Mouse (Mus musculus): ENCODE results near the gene Npas2. TPM values are rescaled to one million over a fixed set of nuclear protein-coding genes. Genes with fewer than 3 reads are reported as not detected.

Npas2 gene
- polyA plus RNA-seq, 1 experiment from 2014 or later, result 0.54 TPM

- Histone ChIP-seq H3K4me2 (no peak overlapping the region), H3K36me3 (peaks cover 67% of the 10 kb centered on the region), H3K4me1 (replicated peaks) (peaks cover 12% of the 10 kb centered on the region), H3K27me3 (no peaks in the 10 kb centered on the region), H3K9me3 (no peaks in the 10 kb centered on the region), H3K4me3 (no peak overlapping the region), H3K27ac (replicated peaks) (no peak overlapping the region), H3K9ac (no peak overlapping the region)
- ATAC-seq (ENCODE audit: low read depth), result no peak
- 84% methylated on average over 8 of the region's 8 CpGs for WGBS
These were observed 178.8 kb downstream of the Npas2 start for GRCm38 (mm10) chr1:39372220-39372843.

GRCm38 (mm10) chr1:39373378-39373777 is 179.8 kb downstream of the Npas2 start:
- H3K27ac ChIP-seq (replicated peaks), result no peak overlapping the region
- no peak overlapping the region for H3K9ac ChIP-seq
- H3K36me3 ChIP-seq, result peaks cover 76% of the 10 kb centered on the region
- no peak overlapping the region for H3K4me3 ChIP-seq
- ATAC-seq (ENCODE audit: low read depth), result no peak
- no peak overlapping the region for H3K4me2 ChIP-seq
- H3K27me3 ChIP-seq, result no peaks in the 10 kb centered on the region
- WGBS, result 79% methylated on average over 4 of the region's 4 CpGs
- H3K4me1 ChIP-seq (replicated peaks), result peaks cover 12% of the 10 kb centered on the region
- H3K9me3 ChIP-seq, result no peaks in the 10 kb centered on the region

- Histone ChIP-seq H3K4me1 (replicated peaks) (peaks cover 5% of the 10 kb centered on the region), H3K9me3 (no peaks in the 10 kb centered on the region), H3K4me2 (no peak overlapping the region), H3K4me3 (no peak overlapping the region), H3K36me3 (peaks cover 76% of the 10 kb centered on the region), H3K9ac (no peak overlapping the region), H3K27me3 (no peaks in the 10 kb centered on the region), H3K27ac (replicated peaks) (no peak overlapping the region)
- WGBS, result 92% methylated on average over 5 of the region's 5 CpGs
- ATAC-seq (ENCODE audit: low read depth), result no peak
These were observed 180.8 kb downstream of the Npas2 start for GRCm38 (mm10) chr1:39374231-39374809.

- Histone ChIP-seq H3K27me3 (no peaks in the 10 kb centered on the region), H3K36me3 (peaks cover 61% of the 10 kb centered on the region), H3K27ac (replicated peaks) (no peak overlapping the region), H3K4me3 (no peak overlapping the region), H3K9me3 (no peaks in the 10 kb centered on the region), H3K4me1 (replicated peaks) (no peaks in the 10 kb centered on the region), H3K4me2 (no peak overlapping the region), H3K9ac (no peak overlapping the region)
- ATAC-seq (ENCODE audit: low read depth), result no peak
- 89% methylated on average over 7 of the region's 7 CpGs for WGBS
These were observed 182.6 kb downstream of the Npas2 start for GRCm38 (mm10) chr1:39376121-39376520.

- H3K9me3 ChIP-seq, result no peaks in the 10 kb centered on the region
- no peak for ATAC-seq (ENCODE audit: low read depth)
- H3K4me2 ChIP-seq, result no peak overlapping the region
- no peaks in the 10 kb centered on the region for H3K4me1 ChIP-seq (replicated peaks)
- H3K9ac ChIP-seq, result no peak overlapping the region
- H3K27ac ChIP-seq (replicated peaks), result no peak overlapping the region
- WGBS, result 95% methylated on average over 9 of the region's 9 CpGs
- H3K4me3 ChIP-seq, result no peak overlapping the region
- no peaks in the 10 kb centered on the region for H3K27me3 ChIP-seq
- peaks cover 55% of the 10 kb centered on the region for H3K36me3 ChIP-seq
These were observed 183.3 kb downstream of the Npas2 start for GRCm38 (mm10) chr1:39376726-39377240.

GRCm38 (mm10) chr1:39378540-39378939 is 185.0 kb downstream of the Npas2 start:
- Histone ChIP-seq H3K4me2 (no peak overlapping the region), H3K27ac (replicated peaks) (no peak overlapping the region), H3K36me3 (peaks cover 38% of the 10 kb centered on the region), H3K4me3 (no peak overlapping the region), H3K9ac (no peak overlapping the region), H3K27me3 (no peaks in the 10 kb centered on the region), H3K9me3 (no peaks in the 10 kb centered on the region), H3K4me1 (replicated peaks) (no peaks in the 10 kb centered on the region)
- 70% methylated on average over 1 of the region's 1 CpGs for WGBS
- no peak for ATAC-seq (ENCODE audit: low read depth)

GRCm38 (mm10) chr1:39379021-39379420 is 185.5 kb downstream of the Npas2 start:
- Histone ChIP-seq H3K9ac (no peak overlapping the region), H3K4me1 (replicated peaks) (no peaks in the 10 kb centered on the region), H3K27ac (replicated peaks) (no peak overlapping the region), H3K27me3 (no peaks in the 10 kb centered on the region), H3K4me2 (no peak overlapping the region), H3K4me3 (no peak overlapping the region), H3K9me3 (no peaks in the 10 kb centered on the region), H3K36me3 (peaks cover 34% of the 10 kb centered on the region)
- 83% methylated on average over 5 of the region's 5 CpGs for whole genome bisulfite sequencing
- no peak for ATAC-seq (ENCODE audit: low read depth)

GRCm38 (mm10) chr1:39381017-39381416 is 187.5 kb downstream of the Npas2 start:
- H3K27me3 ChIP-seq, result no peaks in the 10 kb centered on the region
- H3K9ac ChIP-seq, result no peak overlapping the region
- H3K9me3 ChIP-seq, result no peaks in the 10 kb centered on the region
- WGBS, result 88% methylated on average over 9 of the region's 9 CpGs
- no peak overlapping the region for H3K27ac ChIP-seq (replicated peaks)
- no peak for ATAC-seq (ENCODE audit: low read depth)
- H3K4me3 ChIP-seq, result no peak overlapping the region
- H3K4me1 ChIP-seq (replicated peaks), result no peaks in the 10 kb centered on the region
- no peak overlapping the region for H3K4me2 ChIP-seq
- peaks cover 33% of the 10 kb centered on the region for H3K36me3 ChIP-seq

GRCm38 (mm10) chr1:39384914-39385313 is 191.4 kb downstream of the Npas2 start:
- H3K36me3 ChIP-seq, result peaks cover 11% of the 10 kb centered on the region; the same call in 1 of the 2 replicates
- ATAC-seq (ENCODE audit: low read depth), result no peak
- H3K9ac ChIP-seq, result no peak overlapping the region
- H3K27ac ChIP-seq (replicated peaks), result no peak overlapping the region
- 84% methylated on average over 9 of the region's 9 CpGs for WGBS
- no peak overlapping the region for H3K4me3 ChIP-seq
- no peaks in the 10 kb centered on the region for H3K9me3 ChIP-seq
- H3K4me2 ChIP-seq, result no peak overlapping the region
- H3K4me1 ChIP-seq (replicated peaks), result no peaks in the 10 kb centered on the region
- no peaks in the 10 kb centered on the region for H3K27me3 ChIP-seq

- no peak overlapping the region for H3K9ac ChIP-seq
- H3K36me3 ChIP-seq, result 0 out of 2 replicates have a peak, but pooled peaks cover 8% of the 10 kb centered on the region
- no peak for ATAC-seq (ENCODE audit: low read depth)
- no peak overlapping the region for H3K4me3 ChIP-seq
- no peaks in the 10 kb centered on the region for H3K4me1 ChIP-seq (replicated peaks)
- H3K27ac ChIP-seq (replicated peaks), result no peak overlapping the region
- H3K4me2 ChIP-seq, result no peak overlapping the region
- WGBS, result 85% methylated on average over 3 of the region's 3 CpGs
- H3K9me3 ChIP-seq, result no peaks in the 10 kb centered on the region
- no peaks in the 10 kb centered on the region for H3K27me3 ChIP-seq
These were observed 192.9 kb downstream of the Npas2 start for GRCm38 (mm10) chr1:39386456-39386855.

GRCm38 (mm10) chr1:39387497-39387896 is 194.0 kb downstream of the Npas2 start:
- no peak overlapping the region for H3K4me2 ChIP-seq
- H3K27ac ChIP-seq (replicated peaks), result no peak overlapping the region
- H3K4me3 ChIP-seq, result no peak overlapping the region
- no peaks in the 10 kb centered on the region for H3K9me3 ChIP-seq
- WGBS, result 87% methylated on average over 4 of the region's 4 CpGs
- 0 out of 2 replicates have a peak, but pooled peaks cover 8% of the 10 kb centered on the region for H3K36me3 ChIP-seq
- H3K27me3 ChIP-seq, result no peaks in the 10 kb centered on the region
- no peak overlapping the region for H3K9ac ChIP-seq
- no peak for ATAC-seq (ENCODE audit: low read depth)
- H3K4me1 ChIP-seq (replicated peaks), result no peaks in the 10 kb centered on the region

GRCm38 (mm10) chr1:39388163-39388562 is 194.6 kb downstream of the Npas2 start:
- no peaks in the 10 kb centered on the region for H3K4me1 ChIP-seq (replicated peaks)
- 79% methylated on average over 2 of the region's 2 CpGs for WGBS

More at GRCm38 (mm10) chr1:39388163-39388562, 194.6 kb downstream of the Npas2 start:
- Histone ChIP-seq H3K27ac (replicated peaks) (no peak overlapping the region), H3K27me3 (no peaks in the 10 kb centered on the region), H3K4me2 (no peak overlapping the region), H3K36me3 (0 out of 2 replicates have a peak, but pooled peaks cover 8% of the 10 kb centered on the region), H3K9me3 (no peaks in the 10 kb centered on the region), H3K4me3 (no peak overlapping the region), H3K9ac (no peak overlapping the region)
- no peak for ATAC-seq (ENCODE audit: low read depth)
